Mouse (Mus musculus): ENCODE measurements around the gene Olfr1281.
"Not testable (repeated sequence)": the region's sequence is repeated elsewhere in the genome, so short reads cannot be mapped to it uniquely, and the experiment has no call there.

The Olfr1281 gene

DNA sequence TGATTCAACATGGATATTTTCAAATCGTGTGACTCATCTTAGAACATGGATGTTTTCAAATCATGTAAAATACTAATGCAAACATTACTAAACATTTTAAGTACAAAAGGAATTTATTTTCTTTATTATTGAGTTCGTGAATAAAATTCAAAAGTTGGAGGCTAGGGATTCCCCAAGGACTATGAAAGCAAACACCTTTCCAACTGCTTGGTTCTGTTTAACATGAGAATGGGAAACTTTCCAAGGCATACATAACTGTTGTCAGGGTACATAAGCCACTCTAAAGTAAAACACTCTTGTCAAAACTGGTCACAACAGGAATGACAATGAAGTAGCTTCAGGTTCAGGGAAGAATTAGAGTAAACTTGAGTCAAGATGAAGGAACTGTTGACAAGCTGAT, at the start of gene Olfr1281:
Gene Olfr1281 (plus strand): TSS at position 301 of the 400 bp plus-strand sequence.
- no peak for DNase-seq (ENCODE audit: low read depth, low spot score)

DNA sequence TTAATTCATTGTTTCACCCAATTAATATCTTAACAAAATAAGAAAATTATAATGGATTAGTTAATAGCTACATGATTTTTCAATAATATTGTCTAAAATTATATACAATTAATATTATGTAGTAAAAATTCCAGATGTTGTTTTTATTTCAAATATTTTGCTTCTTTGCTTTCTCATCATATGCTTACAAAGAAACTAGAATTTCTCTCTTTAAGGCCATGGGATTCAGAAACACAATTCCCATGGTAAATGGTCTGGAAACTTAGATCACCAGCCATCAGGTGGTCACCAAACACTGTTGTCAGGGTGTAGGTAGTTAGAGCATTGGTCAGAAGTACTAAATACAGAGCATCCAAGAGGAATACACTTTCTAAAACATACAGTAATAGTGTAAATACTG, 36.5 kb upstream of the Olfr1281 start, which contains the start of gene Olfr1278:
Gene Olfr1278 (plus strand): TSS at position 301 of the 400 bp plus-strand sequence.
- no peak for DNase-seq (ENCODE audit: low read depth, low spot score)

DNA sequence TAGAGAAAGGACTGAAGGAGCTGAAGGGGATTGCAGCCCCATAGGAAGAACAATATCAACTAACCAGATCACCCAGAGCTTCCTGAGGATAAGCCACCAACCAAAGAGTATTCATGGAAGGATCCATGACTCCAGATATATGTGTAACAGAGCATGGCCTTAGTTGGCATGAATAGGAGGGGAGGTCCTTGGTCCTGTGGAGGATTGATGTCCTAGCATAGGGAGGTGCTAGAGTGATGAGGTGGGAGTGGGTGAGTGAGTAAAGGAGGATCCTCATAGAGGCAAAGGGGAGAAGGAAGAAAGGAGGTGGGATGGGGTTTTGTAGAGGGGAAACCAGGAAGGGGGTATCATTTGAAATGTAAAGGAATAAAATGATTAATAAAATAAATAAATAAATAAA, 27.8 kb upstream of the Olfr1281 start:
- no peak for DNase-seq (ENCODE audit: low read depth, low spot score)

DNA sequence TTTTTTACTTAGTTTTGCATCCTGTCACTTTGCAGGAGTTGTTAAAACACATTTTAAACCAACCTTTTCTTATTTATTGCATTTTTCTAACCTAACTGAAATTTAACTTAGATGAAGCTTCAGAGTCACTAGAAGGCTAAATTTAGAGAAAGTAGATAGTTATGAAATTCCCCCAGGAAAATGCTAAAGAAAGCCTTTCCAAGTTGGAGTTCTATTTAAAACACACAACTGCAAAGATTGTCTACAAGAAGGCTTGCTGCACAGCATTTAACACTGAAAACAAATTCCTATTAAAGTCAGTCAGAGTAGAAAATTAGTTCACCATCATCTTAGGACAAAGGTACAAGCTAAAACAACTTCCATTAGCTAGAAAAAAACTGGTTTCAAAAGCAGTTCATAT, 25.9 kb upstream of the Olfr1281 start, which contains the start of gene Olfr1279:
Gene Olfr1279 (plus strand): TSS at position 262 of the 400 bp plus-strand sequence.
- no peak for DNase-seq (ENCODE audit: low read depth, low spot score)

DNA sequence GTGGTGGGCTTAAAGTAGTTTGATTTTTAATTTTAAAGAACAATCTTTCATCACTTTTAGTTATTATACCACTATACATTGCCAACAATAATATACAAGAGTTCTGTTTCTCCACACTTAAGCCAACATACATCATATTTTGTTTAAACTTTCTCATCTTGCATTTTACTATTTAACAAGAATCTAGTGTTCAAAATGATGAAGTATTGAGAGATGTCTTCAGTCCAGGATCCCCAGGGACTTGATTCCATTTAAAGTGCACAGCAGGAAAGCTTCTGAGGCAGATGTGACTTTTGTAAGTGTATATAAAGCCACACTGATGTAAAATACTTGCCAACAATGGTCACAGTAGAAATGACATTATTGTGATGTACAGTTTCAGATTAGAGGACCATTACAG, 12.6 kb upstream of the Olfr1281 start, which contains the start of gene Olfr1280:
Gene Olfr1280 (plus strand): TSS at position 301 of the 400 bp plus-strand sequence.
- no peak for DNase-seq (ENCODE audit: low read depth, low spot score)

DNA sequence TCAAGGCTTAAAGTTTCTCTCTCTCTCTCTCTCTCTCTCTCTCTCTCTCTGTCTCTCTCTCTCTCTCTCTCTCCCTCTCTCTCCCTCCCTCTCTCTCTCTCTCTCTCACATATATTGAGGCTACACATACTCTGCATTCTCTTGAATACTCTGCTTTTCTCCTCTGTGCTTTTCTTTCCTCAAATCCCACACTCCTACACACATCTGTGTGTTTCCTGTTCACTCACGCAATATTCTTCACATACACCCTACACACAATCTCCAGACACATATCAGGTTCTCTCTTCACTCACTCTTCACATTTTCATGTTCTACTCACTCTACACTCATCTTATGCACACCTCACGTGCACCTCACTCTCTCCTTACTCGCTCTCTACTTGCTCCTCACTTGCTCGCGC, 7.4 kb downstream of the Olfr1281 start:
- not testable (repeated sequence) for DNase-seq (ENCODE audit: low read depth, low spot score)

DNA sequence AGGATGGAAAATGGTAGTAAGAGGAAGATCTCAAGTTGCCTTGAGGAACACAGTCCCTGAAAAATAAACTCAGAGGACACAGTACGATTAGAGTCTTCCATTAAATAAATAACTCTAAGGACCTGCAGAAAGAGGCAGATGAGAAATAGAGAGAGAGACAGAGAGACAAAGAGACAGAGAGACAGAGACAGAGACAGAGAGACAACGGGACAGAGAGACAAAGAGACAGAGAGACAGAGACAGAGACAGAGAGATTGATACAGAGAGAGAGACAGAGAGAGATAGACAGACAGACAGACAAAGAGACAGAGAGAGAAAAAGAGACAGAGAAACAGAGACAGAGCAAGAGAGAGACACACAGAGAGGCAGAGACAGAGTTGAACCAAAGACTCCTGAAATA, 9.7 kb downstream of the Olfr1281 start, which contains the start of gene Olfr1282:
Gene Olfr1282 (minus strand): TSS at position 101 of the 400 bp plus-strand sequence.
- no peak for DNase-seq (ENCODE audit: low read depth, low spot score)

DNA sequence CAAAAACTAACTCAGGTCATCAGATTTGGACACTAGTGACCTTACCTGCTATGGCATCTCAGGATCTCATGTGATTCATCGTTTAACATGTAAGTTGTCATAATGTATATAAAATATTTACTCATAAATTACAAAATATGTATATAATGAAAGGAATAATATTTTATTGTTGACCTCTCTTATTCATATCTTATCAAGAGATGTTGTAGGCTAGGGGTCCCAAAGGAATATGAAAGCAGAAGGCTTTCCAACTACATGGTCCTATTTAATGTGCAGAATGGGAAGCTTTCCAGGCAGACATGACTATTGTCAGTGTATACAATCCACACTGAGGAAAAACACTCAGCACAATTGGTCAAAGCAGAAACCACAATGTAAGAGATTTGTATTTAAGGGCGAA, 40.2 kb downstream of the Olfr1281 start, which contains the start of gene Olfr1283:
Gene Olfr1283 (plus strand): TSS at position 301 of the 400 bp plus-strand sequence.
- DNase-seq (ENCODE audit: low read depth, low spot score): no peak

DNA sequence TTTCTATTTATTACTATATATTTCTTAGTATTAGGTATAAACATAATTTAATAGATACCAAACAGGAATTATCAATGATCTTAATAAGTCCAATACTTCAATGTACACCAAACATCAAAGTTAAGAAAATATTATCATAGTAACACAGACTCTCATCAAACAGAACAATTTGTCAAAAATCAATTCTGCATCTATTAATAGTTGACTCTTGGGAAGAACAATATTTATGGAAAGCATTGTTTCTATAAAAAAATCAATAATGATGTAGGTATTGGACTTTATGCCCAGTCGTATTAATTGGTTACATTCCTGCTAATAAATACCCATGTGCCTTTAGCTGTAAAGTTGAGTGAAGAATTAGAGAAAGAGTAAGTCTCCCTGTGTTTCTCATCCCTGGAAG, 48.9 kb downstream of the Olfr1281 start, which contains the start of gene Olfr1284:
Gene Olfr1284 (plus strand): TSS at position 301 of the 400 bp plus-strand sequence.
- no peak for DNase-seq (ENCODE audit: low read depth, low spot score)
